Mouse (Mus musculus) macrophage (primary cell): ENCODE measurements around the gene Celf6. TPM values are rescaled to one million over a fixed set of nuclear protein-coding genes. Genes with fewer than 3 reads are reported as not detected.
A peak's percentile ranks its signal among the peaks of the same experiment; 100 is the strongest.

Experiments used
- H3K27ac ChIP-seq: fragments of 350-480 bp; formaldehyde crosslinking; 2 replicates; pipeline ENCODE4 v1.9.0; 2021
- H3K36me3 ChIP-seq: fragments of 350-480 bp; formaldehyde crosslinking; 2 replicates; pipeline ENCODE4 v1.9.0; 2021; ENCODE audit errors: inconsistent target
- H3K4me3 ChIP-seq: fragments of 350-480 bp; formaldehyde crosslinking; 2 replicates; pipeline ENCODE4 v1.9.0; 2021; ENCODE audit errors: inconsistent target
- H3K79me2 ChIP-seq: fragments of 350-480 bp; formaldehyde crosslinking; 2 replicates; pipeline ENCODE4 v1.9.0; 2021; ENCODE audit errors: inconsistent target
- WGBS: methylation state at CpG from one replicate; pipeline ENCODE4 v1.1.7; 2026; ENCODE audit warnings: inconsistent platforms; ENCODE audit not compliant: missing documents; 5-methylcytosine and 5-hydroxymethylcytosine counted together
- polyA plus RNA-seq: library from polyadenylated mRNA; stranded (reverse); fragments of 250-400 nt; gene quantifications from 3 replicates; pipeline ENCODE4 v1.2.4, GENCODE M21; 2018; ENCODE audit warnings: inconsistent platforms
- total RNA-seq, 78 experiments: library from RNA; depleted of rRNA; stranded (reverse); fragments of 250-400 nt; gene quantifications; 1 replicate in 9 of 78; 2 replicates in 24 of 78; 3 replicates in 43 of 78; 4 replicates in 2 of 78; pipeline ENCODE4 v1.2.4; 2018; ENCODE audit warnings: inconsistent platforms in 56 of 78

Celf6 gene
- under 1 TPM in 1 of 26 experiments, not detected in 25; 0.44 TPM for total RNA-seq (2018; cell fraction: chromatin; rRNA removed)
- under 1 TPM in 1 of 26 experiments, not detected in 25; under 0.01 TPM for total RNA-seq (2018; cell fraction: cytosol; rRNA removed)
- under 1 TPM in 1 of 26 experiments, not detected in 25; 0.27 TPM for total RNA-seq (2018; cell fraction: nucleus; rRNA removed)
- not detected in 3 replicates for polyA plus RNA-seq

DNA sequence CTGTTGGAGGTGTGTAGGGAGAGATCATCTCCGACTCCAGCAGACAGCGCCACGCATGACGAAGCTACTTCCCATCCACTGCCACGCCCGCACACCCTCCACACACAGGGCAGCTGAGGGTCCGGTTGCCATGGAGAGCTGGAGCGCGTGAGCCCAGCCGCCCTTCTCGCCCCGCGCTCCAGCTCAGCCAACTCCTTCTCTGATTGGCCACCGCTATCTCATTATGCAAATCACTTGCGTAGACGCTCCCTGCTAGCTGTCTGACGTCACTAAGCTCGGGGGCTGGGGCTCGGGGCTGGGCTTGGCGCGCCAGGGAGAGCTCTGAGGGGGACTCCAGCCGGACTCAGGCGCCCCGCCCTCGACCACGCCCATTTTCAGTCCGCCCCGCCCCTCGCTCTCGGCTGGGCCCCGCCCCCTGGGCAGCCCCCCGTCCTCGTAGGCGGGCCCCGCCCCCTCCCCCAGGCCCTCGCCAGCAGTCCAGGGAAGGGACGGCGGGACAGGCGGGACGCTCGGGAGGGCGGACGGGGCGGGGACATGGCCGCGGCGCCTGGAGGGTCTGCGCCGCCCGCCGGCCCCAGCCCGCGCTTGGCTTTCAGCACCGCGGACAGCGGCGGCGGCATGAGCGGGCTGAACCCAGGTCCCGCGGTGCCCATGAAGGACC is at the start of gene Celf6:
Gene Celf6 (plus strand): TSS at position 74 of the 661 bp plus-strand sequence.
- Histone ChIP-seq H3K79me2 (no peaks in the 10 kb centered on the region), H3K27ac (no peak within 1 kb of the TSS), H3K36me3 (no peaks in the 10 kb centered on the region), H3K4me3 (peak within 1 kb of the TSS; percentile 5)
- WGBS: 1% methylated on average over 40 of the region's 61 CpGs

DNA sequence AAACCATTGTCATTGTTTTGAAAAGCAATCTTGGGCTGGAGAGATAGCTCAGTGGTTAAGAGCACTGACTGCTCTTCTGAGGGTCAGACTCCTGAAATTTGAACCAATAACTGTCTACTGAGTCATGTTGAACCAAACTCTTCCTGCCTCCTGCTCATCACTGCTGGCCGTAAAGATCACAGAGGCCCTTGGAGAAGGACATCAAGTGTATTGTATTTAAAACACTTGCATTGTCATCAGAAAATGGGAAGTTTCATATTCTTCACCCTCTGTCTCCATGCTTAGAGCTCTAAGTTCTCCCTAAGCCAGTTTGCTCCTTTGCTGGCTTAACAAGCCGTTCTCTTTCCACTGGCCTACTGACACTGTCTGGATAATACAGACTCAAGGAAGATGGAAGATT is 49.4 kb upstream of the Celf6 start:
- peak overlapping the region; percentile 19; the same call in 1 of the 2 replicates for H3K27ac ChIP-seq
- 16% methylated on average over 2 of the region's 2 CpGs for WGBS
- no peaks in the 10 kb centered on the region for H3K79me2 ChIP-seq
- H3K4me3 ChIP-seq: no peak overlapping the region
- H3K36me3 ChIP-seq: no peaks in the 10 kb centered on the region

GRCm38 (mm10) chr9:59531645-59532044 is 46.1 kb upstream of the Celf6 start:
- no peak overlapping the region for H3K4me3 ChIP-seq
- no peaks in the 10 kb centered on the region for H3K36me3 ChIP-seq
- no peak overlapping the region for H3K27ac ChIP-seq
- 84% methylated on average over 5 of the region's 5 CpGs for WGBS
- no peaks in the 10 kb centered on the region for H3K79me2 ChIP-seq

DNA sequence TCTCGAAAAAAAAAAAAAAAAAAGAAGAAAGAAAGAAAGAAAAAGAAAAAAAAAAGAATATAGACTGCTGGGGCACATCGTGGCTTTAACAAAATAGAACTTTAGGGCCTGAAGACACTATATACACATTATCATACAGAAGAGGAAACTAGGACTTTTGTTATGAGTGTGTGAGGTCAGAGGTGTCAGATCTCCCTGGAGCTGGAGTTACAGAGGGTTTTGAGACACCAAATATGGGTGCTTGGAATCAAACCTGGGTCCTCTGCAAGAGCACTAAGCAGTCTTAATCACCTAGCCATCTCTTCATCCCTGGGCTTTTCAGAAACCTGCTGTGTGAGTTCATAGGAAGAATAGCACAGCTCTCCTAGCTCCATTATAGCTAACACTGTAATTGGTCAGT is 44.3 kb upstream of the Celf6 start:
- H3K79me2 ChIP-seq: peaks cover 2% of the 10 kb centered on the region; the same call in 1 of the 2 replicates
- 71% methylated on average over 1 of the region's 2 CpGs for WGBS
- H3K27ac ChIP-seq: peak overlapping the region; percentile 52
- no peaks in the 10 kb centered on the region for H3K36me3 ChIP-seq
- no peak overlapping the region for H3K4me3 ChIP-seq

- H3K79me2 ChIP-seq: peaks cover 4% of the 10 kb centered on the region; the same call in 1 of the 2 replicates
- WGBS: 17% methylated on average over 4 of the region's 4 CpGs
- no peaks in the 10 kb centered on the region for H3K36me3 ChIP-seq
- H3K27ac ChIP-seq: peak overlapping the region; percentile 52
- H3K4me3 ChIP-seq: no peak overlapping the region
These were observed 43.8 kb upstream of the Celf6 start for GRCm38 (mm10) chr9:59533889-59534288.

- H3K79me2 ChIP-seq: peaks cover 35% of the 10 kb centered on the region
- H3K27ac ChIP-seq: peak overlapping the region; percentile 99
- H3K36me3 ChIP-seq: no peaks in the 10 kb centered on the region
- WGBS: 17% methylated on average over 3 of the region's 3 CpGs
- H3K4me3 ChIP-seq: no peak overlapping the region
These were observed 40.1 kb upstream of the Celf6 start for GRCm38 (mm10) chr9:59537651-59538050.

DNA sequence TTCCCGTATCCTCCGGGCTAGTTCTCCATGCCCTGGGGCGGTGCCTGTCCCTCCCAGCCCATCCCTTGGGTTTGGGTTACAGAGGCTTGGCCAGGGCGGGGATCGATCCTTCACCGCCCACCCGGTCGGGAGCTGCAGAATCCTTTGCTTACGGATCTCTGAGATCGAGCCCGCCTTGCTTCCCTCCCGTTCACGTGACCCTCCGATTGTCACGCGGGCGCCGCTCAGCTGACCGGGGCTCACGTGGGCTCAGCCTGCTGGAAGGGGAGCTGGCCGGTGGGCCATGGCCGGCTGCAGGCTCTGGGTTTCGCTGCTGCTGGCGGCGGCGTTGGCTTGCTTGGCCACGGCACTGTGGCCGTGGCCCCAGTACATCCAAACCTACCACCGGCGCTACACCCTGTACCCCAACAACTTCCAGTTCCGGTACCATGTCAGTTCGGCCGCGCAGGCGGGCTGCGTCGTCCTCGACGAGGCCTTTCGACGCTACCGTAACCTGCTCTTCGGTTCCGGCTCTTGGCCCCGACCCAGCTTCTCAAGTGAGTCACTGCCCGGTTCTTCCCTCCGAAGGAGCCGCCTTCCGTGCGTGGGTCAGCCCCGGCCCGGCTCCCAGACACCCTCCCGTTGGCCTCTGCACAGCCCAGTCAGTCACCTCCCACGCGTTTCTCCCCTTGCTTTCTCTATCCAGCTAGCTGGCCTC is 38.1 kb upstream of the Celf6 start, which contains the start of the genes Hexa and Tmem202:
Gene Hexa (plus strand): TSS at position 100 of the 697 bp plus-strand sequence.
Gene Tmem202 (minus strand): TSS at position 407 of the 697 bp plus-strand sequence.
- no peaks in the 10 kb centered on the region for H3K36me3 ChIP-seq

DNA sequence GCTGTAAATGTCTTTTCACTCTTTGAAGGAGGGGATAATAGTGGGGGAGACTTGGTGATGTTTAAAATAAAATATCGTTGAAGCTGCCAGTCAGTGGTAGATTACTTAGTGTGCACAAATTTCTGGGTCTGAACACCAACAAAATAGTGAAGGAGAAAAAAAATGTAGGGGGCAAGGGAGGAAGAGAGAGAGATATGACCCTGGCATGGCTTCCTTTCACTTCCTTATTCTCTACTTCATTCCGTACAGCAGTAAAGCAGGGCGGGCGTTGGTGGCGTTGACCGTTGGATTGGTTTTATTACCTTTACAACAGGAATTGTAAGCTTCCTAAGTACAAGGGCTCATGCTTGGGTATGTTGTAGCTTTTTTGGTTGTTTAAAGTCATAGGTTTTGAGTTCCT is 36.1 kb upstream of the Celf6 start:
- Histone ChIP-seq H3K4me3 (peak overlapping the region; percentile 76), H3K36me3 (0 out of 2 replicates have a peak, but pooled peaks cover 3% of the 10 kb centered on the region), H3K27ac (peak overlapping the region; percentile 99), H3K79me2 (peaks cover 71% of the 10 kb centered on the region)
- WGBS: 4% methylated on average over 6 of the region's 6 CpGs

More for the DNA sequence above, 38.1 kb upstream of the Celf6 start, which contains the start of the genes Hexa and Tmem202:
- peak within 1 kb of the TSS; percentile 99 for H3K27ac ChIP-seq
- H3K79me2 ChIP-seq: peaks cover 52% of the 10 kb centered on the region
- WGBS: under 1% methylated on average over 50 of the region's 55 CpGs
- H3K4me3 ChIP-seq: peak within 1 kb of the TSS; percentile 76

DNA sequence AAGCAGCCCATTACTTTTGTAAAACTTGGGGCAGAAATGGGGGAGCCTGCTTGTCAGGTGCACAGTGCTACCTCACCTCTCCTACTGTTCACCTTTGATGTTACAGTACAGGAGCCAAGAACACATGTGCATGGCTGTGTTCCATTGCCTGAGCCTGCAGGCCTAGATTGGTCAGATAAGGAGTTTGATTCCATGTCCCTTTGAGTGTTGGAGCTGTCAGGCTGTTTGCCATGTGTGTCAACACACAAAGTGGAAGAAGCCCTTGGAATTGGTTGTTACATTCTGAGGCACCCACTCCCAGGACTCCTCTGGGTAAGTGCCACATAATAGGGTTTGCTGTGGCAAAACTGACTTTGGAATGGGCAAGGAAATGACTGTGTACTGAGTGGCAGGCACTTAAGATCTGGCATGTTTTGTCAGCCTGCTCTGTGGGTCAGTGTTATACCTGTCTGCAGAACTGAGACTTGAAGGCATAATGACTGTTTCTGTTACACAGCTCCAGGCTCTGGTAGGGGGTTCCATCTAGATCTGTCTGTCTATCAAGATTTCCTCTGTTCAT is 34.9 kb upstream of the Celf6 start:
- Histone ChIP-seq H3K36me3 (0 out of 2 replicates have a peak, but pooled peaks cover 5% of the 10 kb centered on the region), H3K27ac (peak overlapping the region; percentile 99), H3K4me3 (peak overlapping the region; percentile 76), H3K79me2 (peaks cover 83% of the 10 kb centered on the region)

- peaks cover 96% of the 10 kb centered on the region for H3K79me2 ChIP-seq
- H3K36me3 ChIP-seq: peaks cover 14% of the 10 kb centered on the region; the same call in 1 of the 2 replicates
- peak overlapping the region; percentile 99 for H3K27ac ChIP-seq
- 0% methylated on average over 5 of the region's 5 CpGs for WGBS
- no peak overlapping the region for H3K4me3 ChIP-seq
These were observed 33.0 kb upstream of the Celf6 start for GRCm38 (mm10) chr9:59544739-59545138.

- 0% methylated on average over 1 of the region's 1 CpGs for WGBS
- Histone ChIP-seq H3K36me3 (peaks cover 32% of the 10 kb centered on the region; the same call in 1 of the 2 replicates), H3K27ac (peak overlapping the region; percentile 99), H3K4me3 (no peak overlapping the region), H3K79me2 (peaks cover 96% of the 10 kb centered on the region)
These were observed 29.8 kb upstream of the Celf6 start for GRCm38 (mm10) chr9:59547869-59548268.

- Histone ChIP-seq H3K36me3 (peaks cover 42% of the 10 kb centered on the region; the same call in 1 of the 2 replicates), H3K27ac (peak overlapping the region; percentile 99), H3K4me3 (no peak overlapping the region), H3K79me2 (peaks cover 96% of the 10 kb centered on the region)
- whole genome bisulfite sequencing: 36% methylated on average over 2 of the region's 2 CpGs
These were observed 28.7 kb upstream of the Celf6 start for GRCm38 (mm10) chr9:59548961-59549487.

GRCm38 (mm10) chr9:59550077-59550476 is 27.6 kb upstream of the Celf6 start:
- H3K4me3 ChIP-seq: no peak overlapping the region
- 96% methylated on average over 4 of the region's 4 CpGs for WGBS
- peaks cover 100% of the 10 kb centered on the region for H3K79me2 ChIP-seq
- peak overlapping the region; percentile 50 for H3K27ac ChIP-seq
- peaks cover 53% of the 10 kb centered on the region for H3K36me3 ChIP-seq

- Histone ChIP-seq H3K79me2 (peaks cover 99% of the 10 kb centered on the region), H3K4me3 (no peak overlapping the region), H3K36me3 (peaks cover 60% of the 10 kb centered on the region), H3K27ac (peak overlapping the region; percentile 50)
- 25% methylated on average over 5 of the region's 5 CpGs for WGBS
These were observed 26.7 kb upstream of the Celf6 start for GRCm38 (mm10) chr9:59551017-59551416.
